Mouse (Mus musculus) ZHBTc4 (cell line): ENCODE data around the gene Slc25a42.
A peak's percentile ranks its signal among the peaks of the same experiment; 100 is the strongest.

ENCODE experiments used
- DNase-seq: peaks from one replicate; pipeline ENCODE4 v3.0.0-alpha.2; 2011; ENCODE audit warnings: low read depth, low spot score

Slc25a42 gene

DNA sequence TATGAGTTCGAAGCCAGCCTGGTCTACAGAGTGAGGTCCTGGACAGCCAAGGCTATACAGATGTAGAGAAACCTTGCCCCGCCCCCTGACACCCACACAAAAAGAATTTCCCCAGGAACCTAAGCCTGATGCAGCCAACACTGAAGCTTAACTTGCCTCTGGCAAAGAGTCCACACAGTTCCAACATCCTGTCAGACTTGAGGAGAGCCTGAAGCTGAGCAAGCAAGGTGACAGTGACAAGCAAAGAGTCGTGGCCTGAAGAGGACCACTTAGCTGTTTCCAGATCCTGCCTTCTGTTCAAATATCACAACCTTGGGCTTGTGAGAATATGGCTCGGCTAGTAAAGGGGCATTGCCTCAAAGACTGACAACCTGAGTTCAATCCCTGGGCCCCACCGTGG, 3.0 kb upstream of the Slc25a42 start:
- no peak for DNase-seq

DNA sequence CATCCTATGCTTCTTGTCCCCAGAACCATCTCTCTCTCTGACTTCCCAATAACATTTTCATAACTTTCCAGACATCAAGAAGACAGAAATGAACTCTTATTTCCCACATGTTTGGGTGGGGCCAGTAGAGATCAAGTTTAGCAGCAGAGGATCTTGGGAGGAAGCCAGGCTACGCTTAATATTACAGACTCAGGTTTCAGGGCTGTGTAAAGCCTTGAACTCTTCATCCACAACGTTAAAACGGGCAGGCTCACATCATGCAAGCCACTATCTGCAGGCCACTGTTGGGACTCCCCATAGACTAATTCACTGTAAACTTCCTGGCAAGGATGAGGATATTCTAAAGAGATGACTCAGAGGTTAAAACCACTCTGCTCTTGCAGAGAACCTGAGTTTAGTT, 2.3 kb upstream of the Slc25a42 start:
- DNase-seq: no peak

DNA sequence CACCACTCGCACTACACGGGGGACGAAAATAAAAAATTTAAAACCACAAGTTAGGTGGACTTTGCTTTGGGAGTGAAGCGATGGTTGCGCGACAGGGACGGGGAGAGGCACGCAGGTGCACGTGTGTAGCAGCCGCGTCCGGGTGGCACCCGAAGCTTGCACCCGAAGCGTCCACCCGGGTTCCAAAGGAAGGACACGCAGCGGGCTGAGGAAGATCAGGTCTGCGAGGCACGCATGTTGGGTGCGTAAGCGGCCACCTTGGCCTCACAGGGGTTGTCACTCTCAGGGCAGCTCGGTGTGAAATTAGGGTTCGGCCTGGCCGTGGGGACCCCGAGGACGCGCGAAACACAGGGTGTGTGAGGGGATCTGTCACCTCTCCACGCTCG, 386 bp downstream of the Slc25a42 start:
- DNase-seq: no peak

DNA sequence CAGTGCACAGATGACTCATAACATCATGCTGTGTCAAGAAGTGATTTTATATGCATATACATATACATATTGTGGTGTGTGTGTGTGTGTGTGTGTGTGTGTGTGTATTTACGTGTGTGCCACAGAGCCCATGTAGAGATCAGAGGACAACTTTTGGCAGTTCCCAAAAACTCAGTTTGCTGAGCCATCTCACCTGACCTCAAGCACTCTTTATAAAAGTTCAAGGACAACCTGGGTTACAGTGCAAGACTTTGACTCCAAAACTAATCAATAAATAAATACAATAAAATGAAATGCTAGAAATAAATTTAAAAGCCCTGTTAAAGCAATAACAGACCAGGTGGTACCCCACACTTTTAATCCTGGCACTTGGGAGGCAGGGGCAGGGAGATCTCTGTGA, 830 bp downstream of the Slc25a42 start:
- DNase-seq: no peak

DNA sequence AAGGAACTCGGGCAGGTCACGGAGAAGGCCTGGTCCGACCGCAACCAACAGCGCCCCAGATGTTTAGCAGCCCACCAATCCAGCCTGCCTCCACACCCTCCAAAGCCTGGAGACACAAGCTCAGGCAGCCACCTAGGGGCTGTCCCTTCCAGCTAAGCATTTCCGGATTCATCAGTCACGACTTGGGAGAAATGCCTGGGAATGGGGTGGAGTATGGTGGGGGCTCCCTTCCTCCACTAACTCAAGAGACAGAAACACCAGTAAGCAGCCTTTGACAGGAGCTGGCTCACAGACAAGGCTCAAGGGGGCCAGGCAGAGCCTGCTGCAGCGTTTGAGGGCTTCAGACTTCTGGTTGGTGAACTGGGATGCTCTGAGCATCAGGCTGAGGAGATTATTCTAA, 1.6 kb downstream of the Slc25a42 start:
- DNase-seq: peak; percentile 59

DNA sequence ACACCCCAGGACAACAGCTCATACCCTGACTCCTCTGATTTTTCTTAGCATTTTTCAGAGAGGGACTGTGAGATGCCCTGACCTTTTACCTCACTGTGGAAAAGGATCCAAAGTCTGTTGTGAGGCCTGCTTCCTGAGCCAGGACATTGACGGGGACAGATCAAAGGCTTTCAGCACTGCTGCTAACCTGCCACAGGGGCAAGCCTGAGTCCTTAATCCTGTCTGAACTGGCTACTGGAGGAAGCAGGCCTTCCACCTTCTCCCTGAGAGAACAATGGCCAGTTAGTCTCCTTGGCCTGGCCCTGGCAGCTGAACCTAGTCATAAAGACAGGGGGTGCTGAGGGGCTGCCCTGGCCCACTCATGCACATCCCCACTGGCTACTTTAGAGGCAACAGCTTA, 4.0 kb downstream of the Slc25a42 start:
- DNase-seq: peak; percentile 73

DNA sequence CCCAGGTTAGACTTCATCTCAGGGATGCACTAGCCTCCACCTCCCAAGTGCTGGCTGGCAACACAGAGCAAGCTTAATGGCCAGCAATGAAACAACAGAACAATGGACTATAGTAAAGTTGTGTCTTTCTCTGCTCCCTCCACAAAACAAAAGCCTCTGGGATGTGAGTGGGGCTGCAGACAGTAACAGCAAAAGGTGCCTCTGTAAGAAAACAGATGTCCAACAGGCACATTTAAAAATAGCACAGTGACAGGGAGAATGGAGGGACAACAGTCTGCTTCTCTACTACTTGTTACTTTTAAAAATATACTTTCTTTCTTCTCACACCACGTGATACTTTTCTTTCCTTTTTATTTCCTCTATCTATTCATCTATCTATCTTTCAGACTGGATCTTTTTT, 7.3 kb downstream of the Slc25a42 start:
- no peak for DNase-seq

DNA sequence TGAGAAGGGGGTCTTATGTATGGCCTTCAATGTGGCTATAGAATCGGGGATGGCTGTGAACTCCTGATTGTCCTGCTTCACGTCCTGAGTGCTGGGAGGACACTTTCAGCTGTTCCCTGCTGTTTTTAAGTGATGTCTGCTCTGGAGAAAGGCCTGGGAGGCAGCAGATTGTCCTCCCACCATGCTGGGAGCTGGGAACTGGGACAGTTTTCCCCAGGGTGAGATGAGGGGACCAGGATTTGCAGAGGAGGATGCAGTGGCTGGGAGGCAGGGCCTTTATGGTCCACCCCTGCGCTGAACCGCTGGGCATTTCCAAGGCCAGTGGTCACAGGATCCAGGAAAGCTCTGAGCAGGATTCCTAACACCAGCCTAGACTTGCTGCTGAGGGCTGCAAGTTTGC, 9.0 kb downstream of the Slc25a42 start:
- no peak for DNase-seq

DNA sequence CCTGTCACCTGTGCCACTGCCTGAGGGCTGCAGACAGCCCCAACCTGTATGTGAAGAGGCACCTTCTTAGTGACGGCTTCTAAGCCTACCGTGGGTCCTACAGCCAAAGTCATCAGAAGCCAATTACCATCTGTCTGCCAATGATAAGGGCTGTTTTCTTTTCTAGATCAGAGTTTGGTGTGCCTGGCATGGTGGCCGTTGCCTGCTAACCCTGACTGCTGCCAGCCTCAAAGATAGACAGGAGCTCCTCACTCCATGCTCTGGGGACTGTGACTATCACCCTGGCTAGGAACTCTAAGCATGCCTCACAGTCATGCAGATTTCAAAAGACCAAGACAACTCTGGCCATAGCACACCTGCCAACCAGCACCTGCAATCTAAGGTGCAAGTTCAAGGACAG, 10.7 kb downstream of the Slc25a42 start:
- no peak for DNase-seq

DNA sequence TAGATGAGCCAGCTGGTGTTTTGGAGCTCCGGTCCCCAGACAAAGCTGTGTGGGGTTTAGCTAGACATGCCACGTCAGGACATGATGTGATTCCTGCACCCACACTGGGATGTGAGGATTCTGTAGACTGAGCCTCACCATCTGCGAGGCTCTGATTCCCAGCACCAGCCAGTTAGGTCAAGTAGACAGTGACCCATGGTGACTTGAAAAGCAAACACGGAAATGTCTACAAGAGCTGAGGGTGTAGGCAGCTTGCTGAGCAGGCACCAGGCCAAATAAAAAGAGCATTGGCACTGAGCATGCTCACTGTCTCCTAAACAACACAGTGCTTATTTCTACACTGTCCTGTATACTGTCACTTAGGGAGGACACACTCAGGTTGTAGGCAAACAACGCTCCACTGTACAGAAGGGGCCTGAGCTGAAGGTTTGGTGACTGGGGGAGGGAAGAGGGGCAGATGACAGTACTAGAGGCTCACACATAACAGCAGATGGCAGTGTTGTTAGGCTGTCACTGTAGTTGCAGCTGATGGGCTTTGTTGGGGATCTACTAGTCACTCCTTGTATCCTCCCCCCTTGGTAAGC, 11.9 kb downstream of the Slc25a42 start:
- no peak for DNase-seq

DNA sequence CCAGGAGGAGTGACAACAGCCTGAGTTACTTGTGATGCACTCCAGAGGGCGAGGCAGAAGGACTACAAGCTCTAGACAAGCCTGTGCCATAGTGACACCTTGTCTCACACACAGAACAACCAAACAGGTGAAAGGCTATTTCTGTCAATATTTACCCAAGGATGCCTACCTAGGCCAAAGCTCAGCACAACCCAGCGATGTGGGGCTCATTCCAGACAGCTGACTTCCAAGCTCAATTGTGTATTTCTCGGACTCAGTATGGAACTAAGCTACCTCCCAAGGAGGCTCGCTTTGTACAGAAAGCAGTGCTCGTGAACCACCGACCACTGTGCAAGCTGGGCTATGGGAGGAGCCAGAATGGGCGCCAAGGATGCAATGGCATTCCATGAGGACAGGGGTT, 14.5 kb downstream of the Slc25a42 start:
- no peak for DNase-seq

DNA sequence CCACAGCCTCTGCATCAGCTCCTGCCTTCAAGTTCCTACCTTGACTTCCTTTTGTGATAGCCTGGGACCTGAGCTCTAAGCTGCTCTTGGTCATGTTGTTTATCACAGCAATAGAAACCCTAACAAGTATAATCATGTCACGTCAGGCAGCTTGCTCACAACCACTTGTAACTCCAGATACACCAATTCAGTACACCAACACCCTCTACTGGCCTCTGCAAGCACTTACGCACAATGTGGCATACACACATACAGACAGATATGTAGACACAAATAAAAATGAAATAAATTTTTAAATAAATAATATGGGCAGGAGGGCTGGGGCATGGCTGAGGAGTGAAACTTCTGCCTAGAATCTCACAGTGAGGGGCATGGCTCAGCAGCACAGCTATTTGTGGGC, 16.3 kb downstream of the Slc25a42 start:
- DNase-seq: peak; percentile 35

DNA sequence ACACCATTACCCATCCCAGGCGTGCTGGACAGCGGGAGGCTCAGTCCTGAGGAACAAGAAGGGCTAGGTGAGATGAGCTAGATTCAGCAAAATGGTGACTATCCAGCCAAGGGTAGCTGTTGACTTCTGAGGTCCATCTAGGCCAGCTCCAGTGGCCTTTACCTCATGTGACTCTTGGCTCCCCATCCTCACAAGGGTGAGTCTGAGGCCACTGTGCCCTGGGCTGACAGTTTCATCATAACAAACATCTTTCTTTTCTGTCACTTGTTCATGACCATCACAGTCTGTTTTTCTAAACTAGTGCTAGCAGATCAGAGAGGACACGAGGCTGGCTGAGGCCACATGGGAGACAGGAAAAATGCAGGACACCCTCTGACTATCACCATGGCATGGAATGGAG, 17.9 kb downstream of the Slc25a42 start:
- no peak for DNase-seq

DNA sequence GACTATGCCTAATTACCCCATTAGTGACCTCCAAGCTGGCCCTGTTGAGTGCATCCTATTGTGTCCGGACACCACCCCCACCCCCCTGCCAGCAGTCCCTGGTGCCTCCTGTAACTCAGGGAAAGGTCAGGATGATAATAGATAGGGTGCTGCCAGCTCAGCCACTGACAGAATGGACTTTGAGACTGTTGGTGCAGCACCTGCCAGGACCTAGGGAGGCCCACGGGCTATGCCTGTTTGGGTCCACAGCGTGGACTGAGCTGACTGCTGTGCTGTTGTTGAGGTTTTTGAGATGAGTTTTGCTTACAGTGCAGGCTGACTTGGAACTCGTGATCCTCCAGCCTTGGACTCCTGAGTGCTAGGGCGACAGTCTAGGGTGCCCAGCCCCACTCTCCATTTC, 18.9 kb downstream of the Slc25a42 start:
- DNase-seq: no peak

DNA sequence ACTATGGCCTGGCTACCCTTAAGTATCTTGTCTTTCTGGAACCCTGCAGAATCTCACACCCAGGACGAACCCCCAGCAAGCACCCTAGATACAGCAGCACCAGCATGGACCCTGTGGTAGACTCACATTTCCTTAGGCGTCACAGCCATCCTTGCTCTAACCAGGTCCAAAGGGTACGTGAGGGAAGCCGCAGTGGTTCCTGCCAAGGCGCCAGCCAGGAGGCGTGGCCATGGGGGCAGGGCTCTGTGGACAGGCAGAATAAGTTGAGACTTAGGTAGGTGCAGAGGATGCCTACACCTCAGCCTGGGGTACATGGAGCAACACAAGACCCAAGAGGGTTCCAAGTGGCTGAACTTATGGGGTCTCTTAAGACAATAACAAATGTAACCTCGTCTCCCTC, 23.4 kb downstream of the Slc25a42 start:
- no peak for DNase-seq

DNA sequence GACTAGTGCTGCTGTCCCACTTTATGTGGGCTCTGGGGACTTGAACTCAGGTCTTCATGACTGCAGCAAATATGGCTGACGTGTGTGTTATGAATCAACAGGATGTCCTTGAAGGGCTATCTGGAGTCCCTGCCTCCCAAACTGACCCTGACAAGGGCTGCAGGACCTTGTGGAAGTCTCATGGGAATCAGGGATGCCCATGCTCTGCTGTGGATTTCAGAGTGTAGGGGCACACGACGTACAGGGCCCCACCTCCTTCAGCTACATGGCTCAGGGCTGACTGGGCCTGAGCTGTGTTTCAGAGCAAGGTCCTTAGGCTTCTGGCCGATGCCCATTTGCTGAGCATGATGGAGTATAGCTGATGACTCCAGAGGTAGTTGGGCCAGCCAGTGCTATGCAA, 28.9 kb downstream of the Slc25a42 start:
- DNase-seq: no peak

DNA sequence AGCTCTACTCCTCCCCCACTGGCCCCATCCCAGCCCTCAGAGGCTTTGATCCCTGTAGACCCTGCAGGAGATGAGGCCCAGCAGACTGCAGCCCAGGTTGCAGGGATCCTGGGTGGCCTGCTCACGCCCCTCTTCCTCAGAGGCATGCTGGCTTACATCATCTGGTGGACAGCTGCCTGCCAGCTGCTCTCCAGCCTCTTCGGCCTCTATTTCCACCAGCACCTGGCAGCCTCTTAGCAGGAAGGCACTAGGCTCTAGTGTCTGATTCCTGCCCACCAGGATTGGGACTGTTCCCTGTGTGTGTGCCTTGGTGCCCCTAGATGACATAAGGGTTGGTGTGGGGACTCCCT, 30.2 kb downstream of the Slc25a42 start:
- DNase-seq: no peak

DNA sequence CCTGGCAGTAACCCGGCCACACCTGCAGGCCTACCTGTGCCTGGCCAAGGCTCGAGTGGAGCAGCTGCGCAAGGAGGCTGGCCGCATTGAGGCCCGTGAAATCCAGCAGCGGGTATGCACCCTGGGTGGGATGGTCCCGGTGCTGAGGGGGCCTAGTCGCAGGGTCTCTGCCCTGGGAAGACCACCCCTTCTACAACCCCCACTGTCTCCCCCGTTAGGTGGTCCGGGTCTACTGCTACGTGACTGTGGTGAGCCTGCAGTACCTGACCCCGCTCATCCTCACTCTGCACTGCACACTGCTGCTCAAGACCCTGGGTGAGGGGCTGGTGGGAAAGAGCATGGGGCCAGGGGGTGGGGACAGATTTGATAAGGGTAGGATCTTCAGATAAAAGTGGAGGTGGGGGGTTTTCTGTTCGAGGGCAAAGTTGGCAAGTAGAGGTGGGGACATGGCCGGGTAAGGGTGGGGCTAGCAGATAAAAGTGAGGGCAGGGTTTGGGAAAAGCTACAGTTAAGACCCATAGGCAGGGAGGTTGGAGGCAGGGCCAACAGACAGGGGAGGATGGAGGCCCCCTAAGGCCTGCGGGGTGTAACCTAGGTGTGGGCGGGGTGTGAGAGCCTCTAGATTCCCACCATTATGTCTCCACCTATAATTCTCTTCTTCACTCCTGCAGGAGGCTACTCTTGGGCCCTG, 30.7 kb downstream of the Slc25a42 start:
- no peak for DNase-seq

DNA sequence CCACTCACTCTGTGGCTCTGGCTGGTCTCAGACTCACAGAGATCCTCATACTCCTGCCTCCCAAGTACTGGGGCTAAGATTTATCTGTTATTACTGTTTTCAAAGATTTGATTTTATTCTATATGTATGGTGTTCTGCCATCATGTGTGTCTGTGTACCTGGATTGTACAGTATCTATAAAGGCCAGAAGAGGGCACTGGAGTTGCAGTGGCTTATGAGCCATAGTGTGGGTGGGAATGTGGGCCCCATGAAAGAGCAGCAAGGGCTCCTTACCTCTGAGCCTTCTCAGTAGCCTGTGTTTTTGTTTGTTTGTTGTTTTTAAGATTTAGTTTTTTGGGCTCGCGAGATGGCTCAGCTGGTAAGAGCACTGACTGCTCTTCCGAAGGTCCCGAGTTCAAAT, 33.0 kb downstream of the Slc25a42 start:
- DNase-seq: peak; percentile 50

DNA sequence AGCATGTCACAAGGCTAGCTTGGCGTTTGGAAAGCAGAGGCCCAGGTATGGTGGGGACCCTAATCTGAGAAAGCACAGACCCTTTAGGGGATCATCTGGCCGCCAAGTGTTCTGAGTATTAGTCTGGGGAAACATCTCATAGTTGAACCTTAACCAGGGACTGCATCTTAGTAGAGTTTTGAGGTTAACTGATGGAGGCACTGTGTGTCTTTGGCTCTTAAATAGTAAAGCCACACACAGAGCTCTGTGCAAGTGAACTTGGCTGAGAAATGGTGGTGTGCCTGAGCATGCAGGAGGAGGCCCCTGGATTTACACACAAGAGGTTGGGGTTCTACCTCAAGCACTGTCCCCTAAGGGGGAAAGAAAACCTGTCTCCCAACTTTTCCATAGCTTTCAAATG, 33.9 kb downstream of the Slc25a42 start:
- DNase-seq: no peak

DNA sequence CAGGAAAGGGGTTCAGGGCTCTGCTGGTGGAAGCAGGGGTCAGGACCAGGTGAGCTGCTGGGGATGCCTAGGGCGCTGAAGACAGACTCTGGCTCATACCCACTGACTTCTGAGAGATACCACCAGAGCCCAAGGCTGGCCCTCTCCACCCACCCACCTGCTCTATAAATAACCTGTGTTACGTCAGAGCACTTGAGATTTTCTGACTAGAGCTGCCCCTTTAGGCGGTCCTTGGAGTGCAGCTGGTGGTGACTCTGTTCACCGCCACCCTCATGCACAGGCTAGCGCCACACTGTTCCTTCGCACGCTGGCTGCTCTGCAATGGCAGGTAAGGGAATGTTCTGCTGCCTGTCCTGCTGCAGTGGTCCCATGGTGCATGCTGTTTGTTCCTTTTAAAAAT, 38.0 kb downstream of the Slc25a42 start:
- no peak for DNase-seq

DNA sequence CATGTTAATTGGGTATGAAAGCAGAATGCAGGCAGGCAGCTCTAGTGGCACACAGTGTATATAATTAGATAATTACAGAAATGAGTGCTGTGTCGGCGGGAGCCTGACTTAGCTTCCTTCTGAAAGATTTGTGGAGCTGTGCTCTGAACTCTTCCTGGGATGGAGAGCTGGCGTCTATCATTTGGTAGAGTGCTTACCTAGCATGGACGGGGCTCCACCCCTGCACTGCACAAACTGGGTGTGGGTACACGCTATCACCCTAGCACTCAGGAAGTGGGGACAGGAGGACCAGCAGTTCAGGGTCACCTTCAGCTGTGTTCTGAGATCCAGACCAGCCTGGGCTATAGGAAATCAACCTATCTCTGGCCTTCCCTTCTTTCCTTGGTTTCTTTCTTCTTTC, 38.8 kb downstream of the Slc25a42 start:
- no peak for DNase-seq

DNA sequence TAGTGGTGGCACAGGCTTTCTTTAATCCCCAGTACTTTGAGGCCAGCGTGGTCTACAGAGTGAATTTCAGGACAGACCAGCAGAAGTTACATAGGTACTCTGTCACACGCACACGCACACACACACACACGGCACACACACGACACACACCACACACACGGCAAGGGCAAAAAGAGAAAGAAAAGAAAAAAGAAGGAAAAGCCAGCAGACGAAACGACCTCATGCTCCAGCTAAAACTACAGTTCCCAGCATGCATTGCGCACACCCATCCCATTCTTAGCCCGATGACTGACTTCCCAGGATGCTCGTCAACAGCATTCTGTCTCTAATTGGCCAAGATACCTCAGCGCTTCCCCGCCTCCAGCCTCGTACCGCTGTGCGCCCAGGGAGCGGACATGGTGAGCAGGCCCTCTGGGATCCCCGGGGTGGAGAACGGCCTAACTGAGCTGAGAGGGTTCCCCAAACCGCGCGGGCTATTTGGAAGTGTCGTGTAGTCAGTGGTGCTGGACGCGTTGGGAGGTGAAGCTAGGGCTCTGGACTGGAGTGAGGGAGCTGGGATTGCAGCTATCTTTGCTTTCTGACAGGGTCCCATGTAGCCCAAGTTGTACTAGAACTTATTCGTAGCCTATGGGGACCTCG, 39.9 kb downstream of the Slc25a42 start, which contains the start of gene Tmem161a:
Gene Tmem161a (plus strand): TSS at position 314 of the 639 bp plus-strand sequence.
- peak; percentile 96 for DNase-seq
